Mouse (Mus musculus) urinary bladder, postnatal 14 days (tissue): ENCODE results near the gene Adipoq.

ENCODE experiments used
- DNase-seq: peaks from one replicate; pipeline ENCODE4 v3.0.0; 2021; ENCODE audit warnings: low spot score

The Adipoq gene

GRCm38 (mm10) chr16:23114339-23115171 lies 31.8 kb upstream of the Adipoq start:
- no peak for DNase-seq

- DNase-seq: no peak
Measured at GRCm38 (mm10) chr16:23115486-23115885, 30.9 kb upstream of the Adipoq start.

DNA sequence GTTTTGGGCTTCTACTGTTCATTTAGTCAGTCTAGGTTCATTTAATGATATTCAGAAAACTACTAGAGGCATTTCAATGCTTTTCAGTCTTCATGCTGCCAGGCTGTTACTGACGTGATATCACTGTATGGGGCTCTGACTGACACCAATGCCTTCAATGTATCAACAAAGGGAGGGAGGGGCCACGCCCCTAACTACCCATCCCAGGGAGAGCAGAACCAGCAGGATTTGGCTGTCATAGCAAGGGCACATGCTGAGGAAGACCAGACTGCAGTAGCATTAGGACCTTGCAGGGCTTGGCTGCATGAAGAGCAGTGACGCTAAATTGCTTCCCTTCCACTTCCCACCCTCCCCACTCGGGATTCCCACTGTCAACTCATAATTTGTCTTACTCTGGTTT lies 29.2 kb upstream of the Adipoq start:
- DNase-seq: no peak

DNA sequence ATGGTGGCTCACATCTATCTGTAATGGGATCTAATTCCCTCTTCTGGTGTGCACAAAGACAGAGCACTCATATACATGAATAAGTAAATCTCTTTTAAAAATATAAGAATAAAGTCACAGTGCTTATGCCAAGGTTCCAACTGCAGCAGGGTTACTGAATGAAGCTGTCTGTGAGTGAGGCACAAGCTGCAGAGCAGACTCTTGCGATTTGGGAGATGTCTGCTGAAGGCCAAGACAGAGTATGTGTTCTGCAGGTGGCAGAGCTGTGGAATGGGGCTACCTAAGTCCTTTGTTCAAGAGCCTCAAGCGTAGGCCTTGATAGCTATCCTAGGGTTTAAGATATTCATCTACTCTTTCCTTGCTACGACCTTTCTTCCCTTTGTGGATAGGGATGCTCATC lies 23.9 kb upstream of the Adipoq start:
- DNase-seq: no peak

DNA sequence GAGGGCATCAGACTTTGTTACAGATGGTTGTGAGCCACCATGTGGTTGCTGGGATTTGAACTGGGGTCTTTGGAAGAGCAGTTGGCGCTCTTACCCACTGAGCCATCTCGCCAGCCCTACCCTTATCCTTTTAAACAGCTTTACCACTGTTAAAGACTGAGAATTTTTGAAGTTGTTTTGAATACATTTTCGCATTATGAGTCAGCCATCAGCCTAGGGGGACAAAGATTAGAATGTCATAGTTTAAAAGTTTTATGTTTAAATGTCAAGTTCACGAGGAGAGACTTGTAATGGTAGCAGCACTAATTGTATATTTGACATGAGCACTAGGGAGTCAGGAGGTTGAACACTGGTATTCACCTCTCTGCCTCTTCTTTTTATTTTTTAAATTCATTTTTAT lies 23.2 kb upstream of the Adipoq start:
- DNase-seq: no peak

- DNase-seq: no peak
Measured at GRCm38 (mm10) chr16:23124398-23124797, 21.9 kb upstream of the Adipoq start.

GRCm38 (mm10) chr16:23127311-23127672 lies 19.0 kb upstream of the Adipoq start:
- DNase-seq: no peak

GRCm38 (mm10) chr16:23127673-23128375 lies 18.5 kb upstream of the Adipoq start, which contains the start of gene Rfc4:
Rfc4 (minus strand) TSS chr16:23127737.
- DNase-seq: peak; percentile 90

DNA sequence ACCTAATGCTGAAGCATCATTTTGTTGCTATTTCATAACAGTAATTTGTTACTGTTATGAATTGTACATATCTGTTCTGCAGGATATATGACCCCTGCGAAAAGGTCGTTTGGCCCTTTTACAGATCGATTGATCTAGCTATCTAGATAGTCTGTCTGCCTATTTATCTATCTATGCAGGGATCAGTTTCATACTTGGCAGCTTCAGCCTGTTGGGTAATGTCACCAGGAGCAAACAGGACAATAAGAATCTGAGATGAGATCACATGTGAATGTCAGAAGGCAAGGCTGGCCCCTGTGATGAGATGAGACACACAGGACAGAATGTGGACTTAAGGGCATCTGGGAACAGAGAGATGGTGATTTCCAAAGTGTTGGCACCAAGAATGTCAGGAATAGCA lies 16.0 kb upstream of the Adipoq start:
- no peak for DNase-seq

DNA sequence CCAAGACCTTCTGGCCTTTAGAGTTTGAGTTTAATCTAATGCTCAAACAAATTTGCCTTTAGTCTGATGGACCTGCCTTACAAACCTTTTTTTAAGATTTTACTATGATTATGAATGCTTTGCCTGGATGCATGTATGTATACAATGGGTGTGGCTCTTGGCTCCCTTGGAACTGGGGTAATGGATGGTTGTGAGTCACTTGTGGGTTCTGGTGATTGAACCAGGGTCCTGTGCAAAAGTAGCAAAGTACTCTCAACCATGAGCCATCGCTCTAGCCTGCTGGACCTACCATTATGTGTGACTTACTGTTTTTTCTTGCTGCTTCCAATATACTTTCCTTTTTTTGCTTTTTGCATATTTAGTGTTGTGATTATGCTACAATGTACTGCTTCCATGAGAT lies 14.0 kb upstream of the Adipoq start:
- no peak for DNase-seq

GRCm38 (mm10) chr16:23135421-23136149 lies 10.8 kb upstream of the Adipoq start:
- no peak for DNase-seq

- DNase-seq: no peak
Measured at GRCm38 (mm10) chr16:23136406-23136970, 9.8 kb upstream of the Adipoq start.

DNA sequence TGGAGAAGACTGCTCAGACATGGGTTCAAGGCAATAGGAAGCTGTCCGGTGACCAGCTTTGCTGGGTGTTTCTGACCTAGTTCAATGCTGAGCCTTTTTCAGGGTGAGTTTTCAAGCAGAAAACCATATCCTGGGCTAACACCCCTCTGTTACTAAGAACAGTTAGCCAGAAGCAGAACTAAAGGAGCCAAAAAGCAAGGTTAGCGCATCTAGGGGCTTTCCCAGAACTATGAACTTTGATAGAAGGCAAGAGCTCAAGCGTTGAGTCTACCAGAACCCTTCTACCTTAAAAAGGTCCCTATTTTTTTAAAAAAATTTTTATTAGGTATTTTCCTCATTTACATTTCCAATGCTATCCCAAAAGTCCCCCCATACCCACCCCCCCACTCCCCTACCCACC lies 5.4 kb upstream of the Adipoq start:
- DNase-seq: no peak

- DNase-seq: no peak
Measured at GRCm38 (mm10) chr16:23144326-23144725, 2.0 kb upstream of the Adipoq start.

DNA sequence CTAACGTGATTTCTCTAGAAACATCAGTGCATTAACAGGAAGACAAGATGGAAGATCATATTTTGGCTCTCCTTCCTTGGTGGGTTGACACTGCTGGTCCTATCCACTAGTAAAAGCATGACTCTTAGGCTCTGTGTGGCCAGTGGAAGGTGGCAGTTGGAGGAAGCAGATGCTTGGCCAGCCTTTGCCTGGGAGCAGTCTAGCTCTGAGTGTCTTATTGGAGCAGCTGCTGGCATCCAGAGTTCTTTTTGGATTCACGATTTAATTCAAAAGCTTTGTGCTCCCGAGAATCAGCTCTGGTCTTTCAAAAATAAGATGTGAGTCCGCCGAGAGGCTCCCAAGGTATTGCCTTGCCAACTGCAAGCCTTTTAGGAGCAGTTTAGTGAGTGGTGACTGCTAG lies 1.1 kb upstream of the Adipoq start:
- DNase-seq: no peak

- no peak for DNase-seq
Measured at GRCm38 (mm10) chr16:23148936-23149335, 2.6 kb downstream of the Adipoq start.

- no peak for DNase-seq
Measured at GRCm38 (mm10) chr16:23149396-23149795, 3.1 kb downstream of the Adipoq start.

DNA sequence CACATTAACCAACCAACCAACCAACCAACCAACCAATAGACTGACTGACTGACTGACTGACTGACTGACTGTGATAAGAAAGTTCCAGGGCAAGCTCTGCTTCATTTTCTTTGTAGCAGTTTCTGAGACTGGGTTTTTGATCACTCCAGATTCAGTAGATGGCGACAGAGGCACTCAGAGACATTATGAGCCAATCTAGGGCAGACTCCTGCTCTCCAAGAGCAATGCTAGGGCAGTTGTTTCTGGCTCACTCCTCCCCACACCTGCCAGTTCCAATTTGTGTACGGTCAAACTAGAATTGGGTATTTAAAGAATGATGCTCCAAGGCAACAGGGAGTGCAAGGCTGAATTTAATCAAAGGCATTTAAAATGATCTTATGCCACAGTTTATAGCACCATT lies 5.1 kb downstream of the Adipoq start:
- DNase-seq: peak; percentile 35

- DNase-seq: no peak
Measured at GRCm38 (mm10) chr16:23154261-23154660, 7.9 kb downstream of the Adipoq start.

GRCm38 (mm10) chr16:23157013-23157412 lies 10.7 kb downstream of the Adipoq start:
- DNase-seq: no peak

GRCm38 (mm10) chr16:23158292-23158691 lies 12.0 kb downstream of the Adipoq start:
- DNase-seq: no peak

DNA sequence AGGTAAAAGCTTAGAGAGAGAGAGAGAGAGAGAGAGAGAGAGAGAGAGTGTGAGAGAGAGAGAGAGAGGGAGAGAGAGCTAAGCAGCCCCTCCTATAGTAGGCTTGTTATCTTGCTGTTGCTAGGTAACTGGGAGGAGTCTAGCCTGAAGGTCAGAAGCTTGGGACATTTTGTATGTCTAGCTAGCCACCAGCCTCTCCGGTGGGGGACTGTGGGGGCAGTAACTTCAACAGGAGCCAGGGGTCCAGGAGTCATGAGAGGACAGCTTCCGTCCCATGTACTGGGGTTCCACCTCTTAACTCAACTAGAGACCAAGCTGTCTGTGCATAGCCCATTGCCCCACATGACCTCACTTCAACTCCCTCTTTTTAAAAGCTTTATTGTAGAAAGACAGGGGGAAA lies 12.6 kb downstream of the Adipoq start:
- no peak for DNase-seq

- no peak for DNase-seq
Measured at GRCm38 (mm10) chr16:23159749-23160148, 13.4 kb downstream of the Adipoq start.
